Mouse (Mus musculus): ENCODE measurements at regions not wholly inside any gene's neighbourhood (a gene's known extent, or its start where the extent isn't known, plus 50 kb on each side); places are given as distances from the start of the nearest gene placed in this dataset.

- TF ChIP-seq CTCF (IDR thresholded peaks at IDR 0.05; ENCODE audit: low read depth, low read length) (no peak), GATA1 (IDR thresholded peaks at IDR 0.05; ENCODE audit: borderline replicate concordance, low read length) (no peak)
Observed at GRCm38 (mm10) chr8:8453944-8454343, 207.1 kb downstream of the Efnb2 start.

Data from G1E (cell line).